Comparison of ENCODE assay signal across 24 mouse cellular contexts in genomic region chr1:51486291-51486690, GRCm38 (mm10). TPM values are rescaled to one million over a fixed set of nuclear protein-coding genes. Genes with fewer than 3 reads are reported as not detected.
DNase-seq lines count a peak whose midpoint lies in the region; ATAC-seq and TF ChIP-seq lines count a peak whose summit lies in the region.
"Had no signal": no experiment of that assay in that cellular context is flagged by ENCODE, and none has a peak within 500 bp of the region (broad histone marks: within the 10 kb centered on the region; RNA-seq: fewer than 3 reads in every experiment).

No protein-coding gene starts in this region.

- no peaks in the 10 kb centered on the region for H3K9me3 ChIP-seq in lung, embryonic 16.5 days (ENCODE audit: control insufficient read depth, low read length)
- no peaks in the 10 kb centered on the region for H3K9me3 ChIP-seq in ES-E14 (ENCODE audit: control insufficient read depth, insufficient read depth, low read depth, low read length)
- H3K9me3 ChIP-seq: embryonic facial prominence, embryonic 15.5 days; forebrain, embryonic 12.5 days; forebrain, embryonic 15.5 days; heart, embryonic 12.5 days; hindbrain, embryonic 12.5 days; hindbrain, embryonic 15.5 days had no signal

- in situ Hi-C loops in ES-E14 (cut with MboI; ENCODE audit: low sequenced_read_pairs in 2 of 2, unreplicated experiment in 2 of 2) = no loop called here

- peak; percentile 72 for ATAC-seq in lung, embryonic 16.5 days (ENCODE audit: low read depth)
- 0 out of 2 replicates have a peak, but pooled peaks have one; percentile 14 for ATAC-seq in erythroid progenitor cell, adult 5-6 weeks (replicated peaks; ENCODE audit: low FRiP score, poor library complexity, severe bottlenecking)
- ATAC-seq: forebrain, embryonic 15.5 days had no signal

- no peak overlapping the region for H3K27ac ChIP-seq in lung, embryonic 16.5 days (ENCODE audit: low read length)
- H3K27ac ChIP-seq in ES-E14 (ENCODE audit: insufficient read depth, low read depth, low read length, poor library complexity, severe bottlenecking) = no peak overlapping the region
- no peak overlapping the region for H3K27ac ChIP-seq in thymus, adult 2 months (ENCODE audit: control insufficient read depth, insufficient read depth, low read length)
- H3K27ac ChIP-seq: embryonic facial prominence, embryonic 15.5 days; forebrain, embryonic 12.5 days; forebrain, embryonic 15.5 days; hindbrain, embryonic 12.5 days; hindbrain, embryonic 15.5 days had no signal

- no peak overlapping the region for H3K9ac ChIP-seq in lung, embryonic 16.5 days (ENCODE audit: low read length)
- H3K9ac ChIP-seq in ES-E14 (ENCODE audit: insufficient read depth, low read depth, low read length, poor library complexity, severe bottlenecking) = no peak overlapping the region
- H3K9ac ChIP-seq: embryonic facial prominence, embryonic 15.5 days; forebrain, embryonic 12.5 days; forebrain, embryonic 15.5 days; heart, embryonic 12.5 days; hindbrain, embryonic 12.5 days; hindbrain, embryonic 15.5 days had no signal

- H3K36me3 ChIP-seq in lung, embryonic 16.5 days (ENCODE audit: control insufficient read depth, insufficient read depth, low read length) = no peaks in the 10 kb centered on the region
- no peaks in the 10 kb centered on the region for H3K36me3 ChIP-seq in ES-E14 (ENCODE audit: control insufficient read depth, insufficient read depth, low read length, poor library complexity, severe bottlenecking)
- H3K36me3 ChIP-seq in thymus, adult 2 months (ENCODE audit: control insufficient read depth, insufficient read depth, low read length) = no peaks in the 10 kb centered on the region
- H3K36me3 ChIP-seq: embryonic facial prominence, embryonic 15.5 days; forebrain, embryonic 12.5 days; forebrain, embryonic 15.5 days; heart, embryonic 12.5 days; hindbrain, embryonic 12.5 days; hindbrain, embryonic 15.5 days had no signal

- H3K4me3 ChIP-seq in lung, embryonic 16.5 days (ENCODE audit: low read length) = no peak overlapping the region
- H3K4me3 ChIP-seq in ES-E14 (ENCODE audit: insufficient read depth in 1 of 2, low read depth in 1 of 2, low read length in 2 of 2, poor library complexity in 1 of 2, severe bottlenecking in 1 of 2) = no peak overlapping the region
- no peak overlapping the region for H3K4me3 ChIP-seq in thymus, adult 2 months (ENCODE audit: control insufficient read depth, insufficient read depth, low read length)
- H3K4me3 ChIP-seq: embryonic facial prominence, embryonic 15.5 days; forebrain, embryonic 12.5 days; forebrain, embryonic 15.5 days; heart, embryonic 12.5 days; hindbrain, embryonic 12.5 days; hindbrain, embryonic 15.5 days had no signal

- H3K27me3 ChIP-seq in lung, embryonic 16.5 days (ENCODE audit: control insufficient read depth, insufficient read depth, low read depth, low read length) = no peaks in the 10 kb centered on the region
- no peaks in the 10 kb centered on the region for H3K27me3 ChIP-seq in thymus, adult 2 months (ENCODE audit: control insufficient read depth, insufficient read depth, low read length)
- H3K27me3 ChIP-seq: CH12.LX; embryonic facial prominence, embryonic 15.5 days; forebrain, embryonic 12.5 days; forebrain, embryonic 15.5 days; heart, embryonic 12.5 days; hindbrain, embryonic 12.5 days; hindbrain, embryonic 15.5 days had no signal

- no peak for TF ChIP-seq POLR2A in thymus, adult 2 months (IDR thresholded peaks at IDR 0.05; ENCODE audit: control insufficient read depth, extremely low read depth, insufficient read depth, low read length, poor library complexity)

- TF ChIP-seq CTCF in thymus, adult 2 months (IDR thresholded peaks at IDR 0.05; ENCODE audit: borderline replicate concordance, control insufficient read depth, extremely low read depth, insufficient read depth, low read length, poor library complexity) = no peak

- WGBS in lung, embryonic 16.5 days = 58% methylated on average over 1 of the region's 1 CpGs
- WGBS in thymus, adult 2 months = 90% methylated on average over 1 of the region's 1 CpGs

- H3K4me2 ChIP-seq in lung, embryonic 16.5 days (ENCODE audit: low read depth, low read length) = no peak overlapping the region
- H3K4me2 ChIP-seq: embryonic facial prominence, embryonic 15.5 days; forebrain, embryonic 12.5 days; forebrain, embryonic 15.5 days; heart, embryonic 12.5 days; hindbrain, embryonic 12.5 days; hindbrain, embryonic 15.5 days had no signal

- H3K4me1 ChIP-seq in lung, embryonic 16.5 days (replicated peaks; ENCODE audit: control insufficient read depth, insufficient read depth, low read length) = no peaks in the 10 kb centered on the region
- H3K4me1 ChIP-seq in ES-E14 (ENCODE audit: control insufficient read depth in 2 of 2, insufficient read depth in 2 of 2, low read length in 2 of 2, poor library complexity in 1 of 2) = peaks cover 0 to 6% of the 10 kb centered on the region in 2 experiments; a peak in 2 of 4 replicates
- H3K4me1 ChIP-seq in thymus, adult 2 months (replicated peaks; ENCODE audit: control insufficient read depth, insufficient read depth, low read length) = no peaks in the 10 kb centered on the region
- H3K4me1 ChIP-seq: embryonic facial prominence, embryonic 15.5 days; forebrain, embryonic 12.5 days; forebrain, embryonic 15.5 days; hindbrain, embryonic 12.5 days; hindbrain, embryonic 15.5 days had no signal

- DNase-seq in lung, postnatal 10 days = no peak
- DNase-seq in ES-E14 (ENCODE audit: low read depth, low spot score) (no peak), ZHBTc4 (ENCODE audit: low read depth, low spot score) (peak; percentile 33)
- no peak for DNase-seq in layer of hippocampus, adult 18-20 months (ENCODE audit: low spot score in 2 of 2)
- no peak for DNase-seq in thymus, adult 2 months
- DNase-seq: adrenal gland, postnatal 10 days; adrenal gland, postnatal 36 days; B cell, adult 2 months; cerebellum, adult 18-20 months; cerebellum, postnatal 10 days; cerebellum, postnatal 36 days; embryo, embryonic 11 days; gastrocnemius, postnatal 25 days; heart, adult 18-20 months; heart, postnatal 14 days had no signal

TF ChIP-seq in ES-E14, 5 proteins besides CTCF, POLR2A, EP300 and RAD21:
- TF ChIP-seq HCFC1 (IDR thresholded peaks at IDR 0.05; ENCODE audit: borderline replicate concordance, insufficient read depth, low read length) (no peak), ZNF384 (IDR thresholded peaks at IDR 0.05; ENCODE audit: low read depth, low read length) (0 out of 2 replicates have a peak, but pooled peaks have one; percentile 50)

RNA-seq across cellular contexts. Expression of gene Nabp1, which starts 8.1 kb away (rescaled TPM):
- polyA plus RNA-seq in lung, embryonic 16.5 days (2015; fragmentation: Nextera tagmentation; extraction: Ambion mirVana) = 12.0 and 14.2 TPM in 2 replicates
- total RNA-seq in ES-E14 (2012; rRNA removed) = 44.8 and 64.9 TPM in 2 replicates
- total RNA-seq in erythroid progenitor cell, adult 5-6 weeks (2015; ENCODE audit: low replicate concordance) = 6.1 and 16.3 TPM in 2 replicates
- total RNA-seq in erythroid progenitor cell, adult 5-6 weeks (2017; ENCODE audit: low replicate concordance) = 14.8 and 16.7 TPM in 2 replicates
- total RNA-seq in layer of hippocampus, adult 18-20 months (2021) = 10 to 100 TPM; 17.6 to 20.0 TPM
- polyA plus RNA-seq in thymus, adult 2 months (2012; rRNA removed) = 96.0 and 96.7 TPM in 2 replicates
